Mouse (Mus musculus): ENCODE measurements around the gene Pdzd9. TPM values are rescaled to one million over a fixed set of nuclear protein-coding genes. Genes with fewer than 3 reads are reported as not detected.

Pdzd9 gene
- polyA plus RNA-seq, 2 experiments from 2014 or later, result 0.68 to 0.78 TPM

- ATAC-seq, result peak; percentile 48
Measured at GRCm38 (mm10) chr7:120635362-120635781, 34.8 kb downstream of the Pdzd9 start.

- ATAC-seq, result peak; percentile 99
Measured at GRCm38 (mm10) chr7:120634711-120635361, 35.3 kb downstream of the Pdzd9 start, which contains the start of gene Uqcrc2. TSS of gene Uqcrc2 (plus strand) at chr7:120635176.

- no peak for ATAC-seq
Measured at GRCm38 (mm10) chr7:120634301-120634700, 35.8 kb downstream of the Pdzd9 start.

GRCm38 (mm10) chr7:120632518-120632917 is 37.6 kb downstream of the Pdzd9 start:
- no peak for ATAC-seq

GRCm38 (mm10) chr7:120620841-120621240 is 49.3 kb downstream of the Pdzd9 start:
- no peak for ATAC-seq

GRCm38 (mm10) chr7:120620075-120620771 is 49.9 kb downstream of the Pdzd9 start:
- ATAC-seq, result no peak

Other genes starting within 250 kb of the Pdzd9 start
- gene Uqcrc2, start 35.2 kb downstream of the Pdzd9 start, polyA plus RNA-seq (2017; shearing (Covaris generic)), result 100 to 1,000 TPM; 224 to 238 TPM
- 10 to 100 TPM in 1 of 2 experiments, 1 to 10 TPM in 1; 7.0 to 10.1 TPM for gene Mosmo, start 7.3 kb upstream of the Pdzd9 start, polyA plus RNA-seq (2017; shearing (Covaris generic))
- not detected for gene Vwa3a, start 69.0 kb upstream of the Pdzd9 start, polyA plus RNA-seq (2017; shearing (Covaris generic))
- gene Gm5737, start 142.0 kb upstream of the Pdzd9 start, polyA plus RNA-seq (2017; shearing (Covaris generic)), result not detected
- 1 to 10 TPM; 5.6 to 6.0 TPM for gene Eef2k, start 172.5 kb upstream of the Pdzd9 start, polyA plus RNA-seq (2017; shearing (Covaris generic))
- gene Polr3e, start 247.4 kb upstream of the Pdzd9 start, polyA plus RNA-seq (2017; shearing (Covaris generic)), result 10 to 100 TPM in 1 of 2 experiments, 1 to 10 TPM in 1; 8.1 to 15.8 TPM